Mouse (Mus musculus): ENCODE results near the gene Nfatc3. TPM values are rescaled to one million over a fixed set of nuclear protein-coding genes. Genes with fewer than 3 reads are reported as not detected.

Nfatc3 gene
- total RNA-seq, 2 experiments from 2014 or later: 37.1 to 40.6 TPM

GRCm38 (mm10) chr8:106115897-106116296 is 57.3 kb downstream of the Nfatc3 start:
- no peak for DNase-seq (ENCODE audit: low spot score in 2 of 2)

GRCm38 (mm10) chr8:106123443-106123842 is 64.8 kb downstream of the Nfatc3 start:
- no peak for DNase-seq (ENCODE audit: low spot score in 2 of 2)

GRCm38 (mm10) chr8:106126055-106126454 is 67.4 kb downstream of the Nfatc3 start:
- DNase-seq (ENCODE audit: low spot score in 2 of 2): no peak

GRCm38 (mm10) chr8:106127054-106127453 is 68.4 kb downstream of the Nfatc3 start:
- no peak for DNase-seq (ENCODE audit: low spot score in 2 of 2)

DNA sequence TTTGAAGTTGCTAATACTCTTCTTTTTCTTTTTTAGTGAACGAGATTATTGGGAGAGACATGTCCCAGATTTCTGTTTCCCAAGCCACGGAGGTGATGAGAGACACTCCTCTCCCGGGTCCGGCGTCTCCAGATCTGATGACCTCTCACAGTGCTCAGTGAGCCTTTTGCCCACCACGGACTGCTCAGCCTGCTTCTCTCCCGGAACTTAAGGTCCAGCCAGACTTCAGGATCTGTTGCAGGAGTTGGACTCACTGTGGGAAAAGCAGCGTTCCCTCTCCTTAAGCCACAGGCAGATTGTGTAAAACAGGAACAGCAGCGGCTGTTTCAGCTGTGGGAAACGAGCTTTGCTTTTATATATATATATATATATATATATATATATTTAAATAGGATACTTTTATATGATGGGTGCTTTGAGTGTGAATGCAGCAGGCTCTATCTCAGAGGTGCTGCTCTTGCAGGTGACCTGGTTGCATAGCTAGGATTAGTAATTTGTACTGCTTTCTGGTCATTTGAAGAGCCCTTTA is 69.3 kb downstream of the Nfatc3 start:
- DNase-seq (ENCODE audit: low spot score in 2 of 2): peak in 1 of 2 experiments; percentile 37

- peak in 1 of 2 experiments; percentile 22 for DNase-seq (ENCODE audit: low spot score in 2 of 2)
These were observed 70.7 kb downstream of the Nfatc3 start for GRCm38 (mm10) chr8:106129232-106129930.

GRCm38 (mm10) chr8:106129997-106130396 is 71.4 kb downstream of the Nfatc3 start:
- no peak for DNase-seq (ENCODE audit: low spot score in 2 of 2)

DNA sequence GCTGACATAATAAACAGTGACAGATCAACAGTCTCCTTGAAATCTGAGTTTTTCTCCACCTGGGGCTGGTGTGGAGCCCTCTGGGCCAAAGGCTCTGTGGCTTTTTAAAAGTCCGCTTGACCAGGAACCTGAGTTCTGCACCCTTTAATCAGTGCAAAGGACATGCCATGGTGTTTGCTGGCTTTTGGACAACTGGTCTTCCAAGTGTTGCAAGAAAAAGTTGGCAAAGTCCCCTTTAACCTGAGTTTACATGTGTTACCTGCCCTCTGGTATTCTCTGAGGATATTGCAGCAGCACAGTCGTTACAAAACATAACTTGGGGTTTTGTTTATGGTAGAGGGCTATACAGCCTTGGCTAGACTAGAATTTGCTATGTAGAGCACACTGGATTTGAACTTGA is 71.9 kb downstream of the Nfatc3 start:
- DNase-seq (ENCODE audit: low spot score in 2 of 2): no peak

DNA sequence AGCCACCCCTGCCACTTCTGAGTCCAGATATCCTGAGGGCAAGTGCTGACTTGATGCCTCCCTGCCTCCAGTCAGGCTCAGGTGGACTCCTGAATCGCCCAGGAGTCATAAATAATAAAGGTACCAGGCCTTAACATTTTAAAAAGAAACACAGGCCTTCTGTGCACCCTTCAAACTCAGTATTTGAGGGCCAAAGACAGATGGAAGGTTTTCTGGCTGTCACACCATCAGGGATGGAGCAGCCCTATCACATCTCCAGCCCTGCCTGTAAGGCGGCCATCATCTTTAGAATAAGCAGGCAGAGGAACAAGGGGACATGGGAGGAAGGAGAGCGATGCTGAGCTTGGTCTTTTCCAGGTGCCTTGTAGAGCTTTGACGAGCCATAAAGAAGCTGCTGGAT is 72.4 kb downstream of the Nfatc3 start:
- DNase-seq (ENCODE audit: low spot score in 2 of 2): no peak

DNA sequence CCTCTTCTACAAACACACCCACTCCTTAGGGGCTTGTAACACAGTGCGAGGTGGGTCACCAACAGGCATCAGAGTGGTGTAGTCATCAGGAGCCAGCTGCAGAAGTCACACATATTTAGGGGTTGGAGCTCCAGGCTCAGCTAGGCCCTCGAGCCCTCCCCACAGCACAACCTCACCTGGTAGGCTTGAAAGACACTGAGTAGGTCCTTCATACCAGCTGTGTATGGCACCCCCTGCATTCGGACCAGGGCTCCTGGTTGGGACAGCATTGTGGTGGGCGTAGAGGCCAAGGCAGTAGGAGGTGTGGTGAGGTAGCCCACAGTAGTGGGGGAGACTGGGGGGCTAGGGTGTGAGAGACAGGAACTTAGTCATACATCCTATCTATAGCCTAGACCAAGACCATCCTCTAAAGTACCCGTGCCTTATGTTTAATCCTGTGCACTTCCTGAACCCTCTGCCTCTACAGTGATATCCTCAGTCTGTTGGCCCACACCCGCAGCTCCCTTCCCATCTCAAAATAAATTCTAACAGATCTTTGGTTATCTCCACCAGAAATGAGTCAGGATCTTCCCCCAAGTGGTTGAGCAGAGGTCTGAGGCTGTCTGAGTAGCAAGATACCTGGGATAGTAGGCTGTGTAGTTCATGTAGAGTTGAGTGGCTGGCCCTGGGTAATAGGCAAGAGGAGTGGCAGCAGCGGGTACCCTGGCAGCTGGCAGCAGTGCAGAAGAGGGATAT is 73.0 kb downstream of the Nfatc3 start:
- DNase-seq (ENCODE audit: low spot score in 2 of 2): no peak

GRCm38 (mm10) chr8:106132356-106132755 is 73.7 kb downstream of the Nfatc3 start:
- no peak for DNase-seq (ENCODE audit: low spot score in 2 of 2)

- no peak for DNase-seq (ENCODE audit: low spot score in 2 of 2)
These were observed 74.9 kb downstream of the Nfatc3 start for GRCm38 (mm10) chr8:106133526-106133925.

- no peak for DNase-seq (ENCODE audit: low spot score in 2 of 2)
These were observed 75.3 kb downstream of the Nfatc3 start for GRCm38 (mm10) chr8:106133946-106134345.

- no peak for DNase-seq (ENCODE audit: low spot score in 2 of 2)
These were observed 76.3 kb downstream of the Nfatc3 start for GRCm38 (mm10) chr8:106134751-106135571.

GRCm38 (mm10) chr8:106135672-106136071 is 77.0 kb downstream of the Nfatc3 start:
- no peak for DNase-seq (ENCODE audit: low spot score in 2 of 2)

DNA sequence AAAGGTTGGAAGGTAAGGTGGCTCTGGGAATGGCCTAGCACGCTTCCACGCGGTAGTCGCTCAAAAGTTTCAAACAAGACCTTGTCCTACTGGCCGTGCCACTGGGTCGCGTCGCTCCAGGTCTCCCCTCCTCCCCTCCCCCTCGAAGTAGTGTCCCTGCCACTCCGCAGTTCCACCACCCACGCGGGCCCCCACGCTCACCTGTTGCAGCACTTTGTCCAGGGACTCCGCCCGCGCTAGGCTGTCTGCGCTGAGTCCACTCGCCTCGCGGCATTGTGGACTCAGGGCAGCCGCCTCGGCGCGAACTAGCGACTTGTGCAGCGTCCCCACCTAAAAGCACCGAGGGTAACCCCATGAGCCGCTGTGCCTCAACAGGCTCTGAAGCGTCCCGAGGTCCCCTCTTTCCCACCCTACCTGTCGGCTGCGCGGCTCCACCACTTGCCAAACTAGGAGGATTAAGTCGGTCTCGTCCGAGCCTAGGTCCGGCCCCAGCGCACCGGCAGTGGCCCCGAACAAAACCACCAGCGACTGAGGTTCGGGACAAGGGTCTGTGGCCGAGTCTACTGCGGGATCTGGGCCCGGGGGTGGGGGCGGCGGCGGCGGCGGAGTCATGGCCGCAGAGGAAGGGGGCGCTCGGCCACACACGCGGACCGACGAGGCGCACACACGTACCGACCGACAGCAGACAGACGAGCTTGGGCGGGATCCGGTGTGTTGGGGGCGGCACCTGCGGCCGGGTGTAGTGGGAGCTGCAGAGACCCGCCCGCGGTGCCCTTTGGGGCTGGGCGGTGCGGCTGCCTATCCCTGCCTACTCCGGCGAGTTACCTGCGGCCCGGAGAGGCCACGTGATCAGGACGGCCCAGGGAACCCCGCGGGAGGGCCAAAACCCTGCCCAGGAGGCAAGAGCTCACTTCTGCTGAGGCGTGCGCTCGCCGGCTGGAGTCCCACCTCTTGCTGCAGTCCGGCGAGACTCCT is 77.8 kb downstream of the Nfatc3 start, which contains the start of gene Esrp2:
Gene Esrp2 (minus strand): TSS at position 819 of the 975 bp plus-strand sequence.
- no peak for DNase-seq (ENCODE audit: low spot score in 2 of 2)

DNA sequence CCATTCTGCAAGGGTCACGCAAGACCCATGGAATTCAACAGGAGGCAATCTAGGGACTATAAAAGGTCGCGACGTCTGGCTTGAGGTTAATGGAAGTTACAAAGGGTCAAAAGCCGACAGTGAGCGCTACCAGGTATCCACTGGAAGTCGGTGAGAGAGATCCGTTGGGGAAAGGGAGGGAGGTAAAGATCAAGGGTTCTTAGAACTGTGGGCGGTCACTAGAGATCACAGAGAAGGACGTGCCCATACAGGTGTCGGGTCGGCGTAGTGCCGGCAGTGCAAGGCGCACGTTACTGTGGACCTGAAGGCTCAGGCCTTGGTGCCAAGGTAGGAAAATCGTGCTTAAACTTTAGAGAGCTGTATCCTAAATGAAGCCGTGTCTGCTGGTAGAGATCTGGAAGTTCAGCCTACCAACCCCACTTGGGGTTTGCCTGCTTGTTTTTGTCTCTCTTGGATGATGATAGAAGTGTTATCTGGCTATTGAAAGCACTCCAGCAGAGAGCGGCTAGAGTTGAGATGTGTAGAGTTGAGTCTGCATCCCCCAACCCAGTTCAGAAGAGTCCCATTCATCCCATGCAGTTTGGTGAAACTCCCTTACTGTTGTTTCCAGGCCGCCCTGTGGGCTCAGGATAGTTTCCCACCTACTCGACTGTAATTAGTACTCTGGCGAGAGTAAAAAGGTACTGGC is 78.7 kb downstream of the Nfatc3 start:
- DNase-seq (ENCODE audit: low spot score in 2 of 2): no peak

GRCm38 (mm10) chr8:106137906-106138477 is 79.4 kb downstream of the Nfatc3 start:
- DNase-seq (ENCODE audit: low spot score in 2 of 2): no peak

- DNase-seq (ENCODE audit: low spot score in 2 of 2): no peak
These were observed 80.0 kb downstream of the Nfatc3 start for GRCm38 (mm10) chr8:106138616-106139015.
